Mouse (Mus musculus) G1E (cell line): ENCODE results near the gene Taf9. TPM values are rescaled to one million over a fixed set of nuclear protein-coding genes. Genes with fewer than 3 reads are reported as not detected.

ENCODE experiments used
- ATAC-seq: 2 replicates; pipeline ENCODE4 v1.8.0; 2016; ENCODE audit warnings: mild to moderate bottlenecking; ENCODE audit not compliant: insufficient number of reproducible peaks, poor library complexity, low FRiP score, severe bottlenecking; ENCODE audit errors: extremely low read depth
- DNase-seq: peaks from one replicate; pipeline ENCODE4 v3.0.0; 2012; ENCODE audit warnings: low spot score
- H3K27me3 ChIP-seq: 2 replicates; pipeline ENCODE4 v1.6.1; 2012; ENCODE audit warnings: mild to moderate bottlenecking, low read length, inconsistent platforms; ENCODE audit not compliant: insufficient read depth
- H3K36me3 ChIP-seq: replicated peaks from 2 replicates; pipeline ENCODE3; 2012; ENCODE audit warnings: mild to moderate bottlenecking, inconsistent platforms
- H3K4me1 ChIP-seq: 2 replicates; pipeline ENCODE4 v1.6.1; 2012; ENCODE audit warnings: low read depth, low read length, inconsistent platforms, mixed read lengths; ENCODE audit not compliant: insufficient read depth
- H3K4me3 ChIP-seq: 2 replicates; pipeline ENCODE4 v1.5.1; 2012; ENCODE audit warnings: low read depth, mild to moderate bottlenecking, inconsistent platforms, low read length, moderate library complexity, mixed read lengths
- H3K9me3 ChIP-seq: replicated peaks from 2 replicates; pipeline ENCODE4 v1.6.1; 2012; ENCODE audit warnings: inconsistent platforms
- CTCF ChIP-seq: IDR thresholded peaks from 2 replicates; pipeline ENCODE4 v1.5.1; 2012; ENCODE audit warnings: low read depth, low read length, inconsistent platforms, mixed read lengths
- GATA1 ChIP-seq: IDR thresholded peaks from 2 replicates; pipeline ENCODE4 v1.6.1; 2012; ENCODE audit warnings: borderline replicate concordance, low read length, inconsistent platforms, mixed read lengths
- GATA2 ChIP-seq: IDR thresholded peaks from 2 replicates; pipeline ENCODE4 v1.6.1; 2012; ENCODE audit warnings: low read depth, low read length, inconsistent platforms, borderline replicate concordance
- POLR2AphosphoS5 ChIP-seq: IDR thresholded peaks from 2 replicates; pipeline ENCODE4 v1.6.1; 2012; ENCODE audit warnings: low read depth, low read length, inconsistent platforms; ENCODE audit not compliant: insufficient replicate concordance
- TAL1 ChIP-seq: conservative IDR thresholded peaks from 2 replicates; pipeline ENCODE4 v1.6.1; 2012; ENCODE audit warnings: low read depth, low read length, inconsistent platforms, mixed read lengths
- polyA plus RNA-seq: library from polyadenylated mRNA; stranded (reverse); fragments of >175 nt; gene quantifications from 2 replicates; pipeline ENCODE4 v1.2.3, GENCODE M21; 2012
- total RNA-seq, 2 experiments: library from RNA; stranded (forward) in 1 of 2; stranded (reverse) in 1 of 2; fragments of 200-1000 nt in 1 of 2; fragments of >200 nt in 1 of 2; fragmentation: Nextera tagmentation in 1 of 2; gene quantifications; 2 replicates each; pipeline ENCODE4 v1.2.3; 2014 to 2017

Gene Taf9
- total and polyA plus RNA-seq, 3 experiments, result 24.1 to 161 (median 32.9) TPM

GRCm38 (mm10) chr13:100669291-100670022 lies 18.1 kb downstream of the Taf9 start, which contains the start of gene Ccdc125:
Gene Ccdc125, plus strand, starts transcription at chr13:100669717.
- no peak for TF ChIP-seq GATA1
- no peak for TF ChIP-seq POLR2AphosphoS5
- TF ChIP-seq GATA2, result no peak
- TF ChIP-seq TAL1, result no peak
- TF ChIP-seq CTCF, result no peak
- no peaks in the 10 kb centered on the region for H3K4me1 ChIP-seq
- no peak for ATAC-seq
- DNase-seq, result no peak
- no peak within 1 kb of the TSS for H3K4me3 ChIP-seq
- peaks cover 18% of the 10 kb centered on the region for H3K36me3 ChIP-seq
- peaks cover 4% of the 10 kb centered on the region for H3K9me3 ChIP-seq
- peaks cover 7% of the 10 kb centered on the region; the same call in 1 of the 2 replicates for H3K27me3 ChIP-seq

- no peak for ATAC-seq
- no peak overlapping the region for H3K4me3 ChIP-seq
- H3K36me3 ChIP-seq, result peaks cover 15% of the 10 kb centered on the region
- TF ChIP-seq CTCF (no peak), GATA1 (no peak), TAL1 (no peak), GATA2 (no peak), POLR2AphosphoS5 (no peak)
- DNase-seq, result no peak
- H3K9me3 ChIP-seq, result peaks cover 4% of the 10 kb centered on the region
- H3K27me3 ChIP-seq, result peaks cover 9% of the 10 kb centered on the region; the same call in 1 of the 2 replicates
- no peaks in the 10 kb centered on the region for H3K4me1 ChIP-seq
Observed at GRCm38 (mm10) chr13:100670181-100670741, 18.9 kb downstream of the Taf9 start.

GRCm38 (mm10) chr13:100675936-100676635 lies 24.7 kb downstream of the Taf9 start:
- DNase-seq (no peak), ATAC-seq (no peak)
- Histone ChIP-seq H3K9me3 (no peaks in the 10 kb centered on the region), H3K36me3 (no peaks in the 10 kb centered on the region), H3K4me1 (peaks cover 12% of the 10 kb centered on the region; the same call in 1 of the 2 replicates), H3K27me3 (peaks cover 46% of the 10 kb centered on the region), H3K4me3 (no peak overlapping the region)
- TF ChIP-seq GATA2 (no peak), POLR2AphosphoS5 (no peak), CTCF (no peak), GATA1 (no peak), TAL1 (no peak)

GRCm38 (mm10) chr13:100681615-100682014 lies 30.2 kb downstream of the Taf9 start:
- Histone ChIP-seq H3K27me3 (peaks cover 38% of the 10 kb centered on the region), H3K9me3 (no peaks in the 10 kb centered on the region), H3K36me3 (no peaks in the 10 kb centered on the region), H3K4me3 (no peak overlapping the region), H3K4me1 (peaks cover 14% of the 10 kb centered on the region; the same call in 1 of the 2 replicates)
- DNase-seq, result no peak
- no peak for ATAC-seq
- no peak for TF ChIP-seq POLR2AphosphoS5

GRCm38 (mm10) chr13:100682837-100683236 lies 31.5 kb downstream of the Taf9 start:
- peaks cover 13% of the 10 kb centered on the region; the same call in 1 of the 2 replicates for H3K4me1 ChIP-seq
- DNase-seq (no peak), ATAC-seq (no peak)
- no peaks in the 10 kb centered on the region for H3K9me3 ChIP-seq
- H3K36me3 ChIP-seq, result no peaks in the 10 kb centered on the region
- peaks cover 29% of the 10 kb centered on the region for H3K27me3 ChIP-seq
- TF ChIP-seq TAL1, result no peak
- TF ChIP-seq CTCF, result no peak
- no peak for TF ChIP-seq POLR2AphosphoS5
- no peak for TF ChIP-seq GATA1
- no peak for TF ChIP-seq GATA2
- no peak overlapping the region for H3K4me3 ChIP-seq

DNA sequence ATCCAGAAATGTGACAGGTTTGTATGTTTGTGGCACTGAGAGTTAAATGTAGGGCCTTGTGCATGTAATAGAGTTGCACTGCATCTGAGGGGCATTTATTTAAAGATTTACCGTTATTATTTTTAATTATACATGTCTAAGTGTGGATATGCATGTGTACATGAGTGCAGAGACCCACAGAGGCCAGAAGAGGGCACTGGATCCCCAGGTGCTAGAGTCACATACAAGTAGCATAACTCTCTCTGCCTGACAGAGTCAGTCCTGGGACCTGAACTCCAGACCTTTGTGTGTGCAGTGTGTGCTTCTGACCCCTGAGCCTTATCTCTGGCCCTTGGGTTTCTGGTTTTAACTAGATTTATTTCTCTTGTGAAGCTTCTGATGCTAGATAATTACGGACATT lies 33.0 kb downstream of the Taf9 start:
- Histone ChIP-seq H3K4me1 (peaks cover 11% of the 10 kb centered on the region; the same call in 1 of the 2 replicates), H3K27me3 (peaks cover 16% of the 10 kb centered on the region), H3K4me3 (no peak overlapping the region), H3K36me3 (no peaks in the 10 kb centered on the region), H3K9me3 (no peaks in the 10 kb centered on the region)
- DNase-seq (no peak), ATAC-seq (peak; percentile 15; the same call in 1 of the 2 replicates)
- TF ChIP-seq CTCF (peak; percentile 66), TAL1 (no peak)
